Mouse (Mus musculus) limb, embryonic 12.5 days (tissue): Measurements from ENCODE around the gene Dnajc13. TPM values are rescaled to one million over a fixed set of nuclear protein-coding genes. Genes with fewer than 3 reads are reported as not detected.

Experiments used
- ATAC-seq: fragments of 200-750 bp; cut with Nextera tagmentation; 2 replicates; pipeline ENCODE4 v1.8.0; 2017; ENCODE audit warnings: low read depth, moderate TSS enrichment; ENCODE audit not compliant: insufficient number of reproducible peaks, insufficient read depth, low FRiP score, low TSS enrichment
- H3K27ac ChIP-seq: fragments of 300-500 bp; sonication (generic); 2 replicates; pipeline ENCODE4 v1.5.1; 2016; ENCODE audit warnings: mild to moderate bottlenecking, moderate library complexity
- H3K27me3 ChIP-seq: fragments of 300-500 bp; sonication (generic); 2 replicates; pipeline ENCODE4 v1.6.1; 2016; ENCODE audit warnings: mild to moderate bottlenecking, moderate library complexity
- H3K36me3 ChIP-seq: fragments of 300-500 bp; sonication (generic); 2 replicates; pipeline ENCODE4 v1.6.1; 2016; ENCODE audit warnings: mild to moderate bottlenecking, moderate library complexity
- H3K4me1 ChIP-seq: fragments of 300-500 bp; sonication (generic); replicated peaks from 2 replicates; pipeline ENCODE4 v1.6.1; 2016
- H3K4me2 ChIP-seq: fragments of 300-500 bp; sonication (generic); 2 replicates; pipeline ENCODE4 v1.6.1; 2016; ENCODE audit warnings: mild to moderate bottlenecking, moderate library complexity
- H3K4me3 ChIP-seq: fragments of 300-500 bp; sonication (generic); replicated peaks from 2 replicates; pipeline ENCODE4 v1.5.1; 2016; ENCODE audit warnings: mild to moderate bottlenecking
- H3K9ac ChIP-seq: fragments of 300-500 bp; sonication (generic); replicated peaks from 2 replicates; pipeline ENCODE4 v1.6.1; 2016; ENCODE audit warnings: mild to moderate bottlenecking, moderate library complexity
- H3K9me3 ChIP-seq: fragments of 300-500 bp; sonication (generic); 2 replicates; pipeline ENCODE4 v1.6.1; 2016; ENCODE audit warnings: mild to moderate bottlenecking, moderate library complexity
- WGBS: fragments of 180-500 bp; shearing (Covaris S2); methylation state at CpG from one replicate; pipeline ENCODE4 v1.1.7; 2016; 5-methylcytosine and 5-hydroxymethylcytosine counted together
- polyA plus RNA-seq: library from polyadenylated mRNA; unstranded; fragments of >200 nt; fragmentation: Nextera tagmentation; extraction: Ambion mirVana; gene quantifications from 2 replicates; pipeline ENCODE4 v1.2.1, GENCODE M21; 2016

Gene Dnajc13
- polyA plus RNA-seq, 1 experiment from 2014 or later: 23.8 TPM

DNA sequence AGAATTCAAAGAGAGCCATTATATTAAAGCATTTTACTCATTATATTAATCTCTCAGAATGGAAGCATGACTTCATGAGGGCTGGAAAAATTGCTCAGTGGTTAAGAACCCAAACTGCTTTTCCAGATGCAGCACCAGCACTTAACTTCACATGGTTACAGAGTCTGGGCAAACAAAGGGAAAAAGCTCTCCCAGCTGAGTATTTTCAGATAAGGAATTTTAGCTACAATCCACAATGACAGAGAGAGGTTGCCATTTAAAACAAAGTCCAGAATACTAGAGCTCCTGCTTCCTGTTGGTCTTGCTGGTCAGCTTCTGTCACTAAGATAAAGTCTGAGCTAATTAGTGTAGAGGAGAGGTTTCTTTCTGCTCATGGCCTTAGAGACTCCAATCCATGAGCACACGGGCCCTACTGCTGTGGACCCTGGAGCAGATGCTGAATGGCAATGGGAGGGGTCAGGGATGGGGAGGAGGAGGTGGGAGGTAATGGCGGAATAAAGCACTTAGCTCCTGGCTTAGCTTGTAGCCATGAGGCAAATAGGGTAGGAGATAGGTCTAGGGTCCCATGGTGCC, 154.1 kb downstream of the Dnajc13 start:
- Histone ChIP-seq H3K9me3 (peaks cover 16% of the 10 kb centered on the region; the same call in 1 of the 2 replicates), H3K27me3 (no peaks in the 10 kb centered on the region), H3K9ac (no peak overlapping the region), H3K27ac (no peak overlapping the region), H3K4me2 (no peak overlapping the region), H3K4me3 (no peak overlapping the region), H3K4me1 (no peaks in the 10 kb centered on the region), H3K36me3 (no peaks in the 10 kb centered on the region)
- 85% methylated on average over 2 of the region's 2 CpGs for WGBS
- ATAC-seq: no peak

DNA sequence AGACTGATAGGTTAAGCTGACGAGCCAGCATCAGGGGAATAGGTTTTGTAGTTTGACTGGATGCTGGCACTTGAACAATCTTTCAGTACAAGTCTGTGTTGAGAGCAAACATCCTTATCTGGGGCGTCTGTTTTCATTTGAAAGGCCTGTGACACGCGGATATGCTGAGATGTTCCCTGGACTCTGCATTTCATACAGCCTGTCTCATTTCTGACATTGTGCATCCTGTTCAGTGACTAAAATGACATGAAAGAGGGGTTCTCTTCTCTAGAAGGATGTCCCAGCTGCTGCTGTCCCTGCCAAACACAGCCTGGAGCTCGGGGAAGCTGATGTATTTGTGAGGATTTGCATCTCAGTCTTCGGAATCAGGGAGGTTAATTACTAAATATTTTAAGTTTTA, 155.2 kb downstream of the Dnajc13 start:
- WGBS: 84% methylated on average over 6 of the region's 6 CpGs
- Histone ChIP-seq H3K4me3 (no peak overlapping the region), H3K27me3 (no peaks in the 10 kb centered on the region), H3K4me1 (no peaks in the 10 kb centered on the region), H3K9ac (no peak overlapping the region), H3K36me3 (no peaks in the 10 kb centered on the region), H3K27ac (no peak overlapping the region), H3K4me2 (no peak overlapping the region), H3K9me3 (peaks cover 15% of the 10 kb centered on the region; the same call in 1 of the 2 replicates)
- ATAC-seq: no peak

DNA sequence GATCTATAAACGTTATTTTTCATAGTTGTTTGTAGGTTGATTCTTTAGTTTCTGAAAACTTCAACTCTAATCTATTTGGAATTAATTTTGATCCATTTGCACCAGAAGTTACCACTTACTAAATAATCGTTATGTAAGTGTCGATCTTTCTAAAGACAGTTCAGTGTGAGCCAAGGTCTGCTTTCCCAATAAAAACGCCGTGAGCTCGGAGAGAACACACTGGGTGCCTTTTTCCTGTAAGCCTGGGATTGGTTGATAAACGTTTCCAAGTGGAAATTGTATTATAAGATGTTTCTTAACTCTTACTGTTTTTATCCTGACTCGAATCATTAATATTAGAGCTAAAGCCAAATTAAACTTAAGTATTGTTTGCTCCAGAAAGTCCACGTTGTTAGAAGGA, 155.8 kb downstream of the Dnajc13 start:
- H3K4me1 ChIP-seq: no peaks in the 10 kb centered on the region
- H3K9ac ChIP-seq: no peak overlapping the region
- no peak for ATAC-seq
- H3K27ac ChIP-seq: no peak overlapping the region
- no peaks in the 10 kb centered on the region for H3K27me3 ChIP-seq
- WGBS: 76% methylated on average over 9 of the region's 9 CpGs
- H3K4me2 ChIP-seq: no peak overlapping the region
- peaks cover 9% of the 10 kb centered on the region; the same call in 1 of the 2 replicates for H3K9me3 ChIP-seq
- no peak overlapping the region for H3K4me3 ChIP-seq
- H3K36me3 ChIP-seq: no peaks in the 10 kb centered on the region

DNA sequence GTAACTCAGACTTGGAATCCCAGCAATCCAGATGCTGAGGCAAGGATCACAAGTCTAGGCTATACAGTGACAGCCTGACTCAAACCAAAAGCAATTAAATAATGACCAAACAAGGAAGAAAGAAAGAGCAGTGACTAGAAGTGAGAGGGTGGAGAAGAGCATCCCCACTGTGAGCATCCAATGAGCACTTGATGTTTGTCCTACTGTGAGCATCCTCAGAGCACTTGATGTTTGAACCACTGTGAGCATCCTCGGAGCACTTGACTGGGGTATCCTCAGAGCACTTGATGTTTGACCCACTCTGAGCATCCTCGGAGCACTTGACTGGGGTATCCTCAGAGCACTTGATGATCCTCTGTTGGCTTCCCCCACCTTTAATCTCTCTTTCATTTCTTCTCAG, 157.7 kb downstream of the Dnajc13 start:
- no peak for ATAC-seq
- no peaks in the 10 kb centered on the region for H3K9me3 ChIP-seq
- H3K9ac ChIP-seq: no peak overlapping the region
- H3K27ac ChIP-seq: no peak overlapping the region
- no peaks in the 10 kb centered on the region for H3K36me3 ChIP-seq
- H3K4me3 ChIP-seq: no peak overlapping the region
- no peaks in the 10 kb centered on the region for H3K4me1 ChIP-seq
- no peak overlapping the region for H3K4me2 ChIP-seq
- 86% methylated on average over 2 of the region's 2 CpGs for WGBS
- H3K27me3 ChIP-seq: no peaks in the 10 kb centered on the region

DNA sequence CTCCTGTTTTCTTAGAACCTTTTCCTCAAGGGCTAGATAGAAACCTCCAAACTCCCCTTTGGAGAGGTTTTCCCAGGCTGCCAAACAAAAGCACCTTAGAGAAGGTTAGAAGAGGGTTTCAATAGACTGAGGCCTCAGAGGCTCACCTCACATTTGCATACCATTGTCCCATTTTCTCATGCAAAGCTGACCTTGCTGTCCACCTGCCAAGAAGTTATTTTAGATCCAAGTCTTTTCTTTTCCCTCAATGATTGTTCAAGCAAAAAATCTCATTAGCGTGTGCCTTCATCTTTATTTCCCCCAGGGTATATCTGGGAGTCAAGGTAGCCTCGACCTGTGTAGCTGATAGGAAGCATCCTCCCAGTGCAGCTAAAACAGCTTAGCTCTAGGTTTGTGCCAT, 159.8 kb downstream of the Dnajc13 start:
- Histone ChIP-seq H3K9me3 (no peaks in the 10 kb centered on the region), H3K4me1 (no peaks in the 10 kb centered on the region), H3K27ac (no peak overlapping the region), H3K4me3 (no peak overlapping the region), H3K4me2 (no peak overlapping the region), H3K9ac (no peak overlapping the region), H3K36me3 (peaks cover 4% of the 10 kb centered on the region; the same call in 1 of the 2 replicates), H3K27me3 (no peaks in the 10 kb centered on the region)
- 49% methylated on average over 2 of the region's 2 CpGs for WGBS
- no peak for ATAC-seq

DNA sequence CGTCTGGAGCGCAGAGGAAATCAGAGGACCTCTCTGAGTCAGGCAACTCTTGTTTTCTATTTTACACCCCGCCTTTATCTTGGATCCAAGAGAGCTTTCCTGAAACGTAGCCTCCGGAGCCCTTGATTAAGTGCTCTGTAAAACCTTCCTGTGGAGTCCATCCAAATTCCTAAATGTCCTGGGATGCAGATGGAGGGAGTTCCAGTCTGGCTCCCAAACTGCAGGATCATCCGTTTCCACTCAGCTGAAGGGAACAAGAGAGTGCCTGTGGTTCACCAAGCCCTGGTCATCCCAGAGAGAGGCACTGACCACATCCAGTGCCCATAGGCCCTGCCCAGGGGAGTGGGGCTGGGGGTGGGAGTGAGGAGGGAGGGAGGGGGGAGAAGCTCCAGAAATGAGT, 160.4 kb downstream of the Dnajc13 start:
- H3K36me3 ChIP-seq: peaks cover 4% of the 10 kb centered on the region; the same call in 1 of the 2 replicates
- H3K4me1 ChIP-seq: no peaks in the 10 kb centered on the region
- H3K27me3 ChIP-seq: no peaks in the 10 kb centered on the region
- no peak for ATAC-seq
- no peaks in the 10 kb centered on the region for H3K9me3 ChIP-seq
- H3K4me2 ChIP-seq: no peak overlapping the region
- WGBS: 38% methylated on average over 6 of the region's 6 CpGs
- no peak overlapping the region for H3K9ac ChIP-seq
- no peak overlapping the region for H3K27ac ChIP-seq
- H3K4me3 ChIP-seq: no peak overlapping the region

DNA sequence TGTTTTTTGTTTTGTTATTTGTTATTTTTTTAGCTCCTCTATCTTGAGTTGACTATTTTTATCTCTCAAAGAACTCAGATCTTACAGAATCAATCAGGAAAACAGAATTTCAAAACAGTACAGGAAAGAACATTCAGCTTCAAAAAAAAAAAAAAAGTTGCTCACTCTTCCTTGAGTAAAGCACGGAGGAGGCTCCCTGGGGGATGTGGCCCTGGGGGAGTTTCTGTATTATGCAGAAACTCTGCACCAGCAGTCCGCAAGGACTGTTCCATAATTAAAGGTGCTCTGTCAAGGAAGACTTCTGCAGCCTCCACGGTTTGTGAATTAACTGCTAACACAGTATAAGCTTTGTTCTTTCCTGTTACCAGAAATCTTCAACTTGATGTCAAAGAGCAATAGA, 161.3 kb downstream of the Dnajc13 start:
- 34% methylated on average over 3 of the region's 3 CpGs for WGBS
- Histone ChIP-seq H3K27ac (no peak overlapping the region), H3K36me3 (peaks cover 4% of the 10 kb centered on the region; the same call in 1 of the 2 replicates), H3K27me3 (no peaks in the 10 kb centered on the region), H3K4me1 (no peaks in the 10 kb centered on the region), H3K9ac (no peak overlapping the region), H3K4me3 (no peak overlapping the region), H3K4me2 (no peak overlapping the region), H3K9me3 (no peaks in the 10 kb centered on the region)
- ATAC-seq: no peak

Other genes starting within 250 kb of the Dnajc13 start
- gene Gm28305, start 222.3 kb downstream of the Dnajc13 start, polyA plus RNA-seq: not detected in 2 replicates
- 61.9 and 66.4 TPM in 2 replicates for gene Uba5, start 199.8 kb downstream of the Dnajc13 start, polyA plus RNA-seq
- gene Acad11, start 199.6 kb downstream of the Dnajc13 start, polyA plus RNA-seq: 9.9 and 12.4 TPM in 2 replicates
- gene Ackr4, start 136.0 kb downstream of the Dnajc13 start, polyA plus RNA-seq: 0.80 and 1.0 TPM in 2 replicates
- 1.2 and 2.1 TPM in 2 replicates for gene Acpp, start 74.8 kb upstream of the Dnajc13 start, polyA plus RNA-seq